Mouse (Mus musculus): ENCODE results near the gene Tmigd3. TPM values are rescaled to one million over a fixed set of nuclear protein-coding genes. Genes with fewer than 3 reads are reported as not detected.
"Not testable (repeated sequence)": the region's sequence is repeated elsewhere in the genome, so short reads cannot be mapped to it uniquely, and the experiment has no call there.

Gene Tmigd3
- total RNA-seq, 4 experiments from 2014 or later, result 0.31 TPM; not detected in 3

GRCm38 (mm10) chr3:105900266-105900665, 29.6 kb downstream of the Tmigd3 start:
- DNase-seq (ENCODE audit: low spot score in 2 of 2), result no peak

- DNase-seq (ENCODE audit: low spot score in 2 of 2), result no peak
Observed at GRCm38 (mm10) chr3:105900716-105901115, 30.0 kb downstream of the Tmigd3 start.

GRCm38 (mm10) chr3:105901468-105901867, 30.8 kb downstream of the Tmigd3 start:
- no peak for DNase-seq (ENCODE audit: low spot score in 2 of 2)

GRCm38 (mm10) chr3:105904213-105904612, 33.5 kb downstream of the Tmigd3 start:
- DNase-seq (ENCODE audit: low spot score in 2 of 2), result no peak

- DNase-seq (ENCODE audit: low spot score in 2 of 2), result no peak
Observed at GRCm38 (mm10) chr3:105904721-105905120, 34.0 kb downstream of the Tmigd3 start.

GRCm38 (mm10) chr3:105907956-105908655, 37.4 kb downstream of the Tmigd3 start:
- DNase-seq (ENCODE audit: low spot score in 2 of 2), result no peak

- DNase-seq (ENCODE audit: low spot score in 2 of 2), result no peak
Observed at GRCm38 (mm10) chr3:105908976-105909375, 38.3 kb downstream of the Tmigd3 start.

- no peak for DNase-seq (ENCODE audit: low spot score in 2 of 2)
Observed at GRCm38 (mm10) chr3:105910519-105911190, 40.0 kb downstream of the Tmigd3 start.

GRCm38 (mm10) chr3:105912097-105912880, 41.6 kb downstream of the Tmigd3 start:
- no peak for DNase-seq (ENCODE audit: low spot score in 2 of 2)

- no peak for DNase-seq (ENCODE audit: low spot score in 2 of 2)
Observed at GRCm38 (mm10) chr3:105913839-105914681, 43.4 kb downstream of the Tmigd3 start.

GRCm38 (mm10) chr3:105915281-105915680, 44.6 kb downstream of the Tmigd3 start:
- DNase-seq (ENCODE audit: low spot score in 2 of 2), result no peak

- not testable (repeated sequence) for DNase-seq (ENCODE audit: low spot score in 2 of 2)
Observed at GRCm38 (mm10) chr3:105916455-105916854, 45.8 kb downstream of the Tmigd3 start.

GRCm38 (mm10) chr3:105917656-105918354, 47.1 kb downstream of the Tmigd3 start:
- no peak for DNase-seq (ENCODE audit: low spot score in 2 of 2)

- DNase-seq (ENCODE audit: low spot score in 2 of 2), result no peak
Observed at GRCm38 (mm10) chr3:105918355-105918745, 47.6 kb downstream of the Tmigd3 start.

- DNase-seq (ENCODE audit: low spot score in 2 of 2), result not testable (repeated sequence)
Observed at GRCm38 (mm10) chr3:105920743-105921142, 50.0 kb downstream of the Tmigd3 start.

- DNase-seq (ENCODE audit: low spot score in 2 of 2), result no peak
Observed at GRCm38 (mm10) chr3:105921959-105922358, 51.3 kb downstream of the Tmigd3 start.

GRCm38 (mm10) chr3:105924616-105925015, 53.9 kb downstream of the Tmigd3 start:
- no peak for DNase-seq (ENCODE audit: low spot score in 2 of 2)

- no peak for DNase-seq (ENCODE audit: low spot score in 2 of 2)
Observed at GRCm38 (mm10) chr3:105927561-105928194, 57.0 kb downstream of the Tmigd3 start.

- DNase-seq (ENCODE audit: low spot score in 2 of 2), result no peak
Observed at GRCm38 (mm10) chr3:105928195-105928569, 57.5 kb downstream of the Tmigd3 start.

- no peak for DNase-seq (ENCODE audit: low spot score in 2 of 2)
Observed at GRCm38 (mm10) chr3:105928781-105929180, 58.1 kb downstream of the Tmigd3 start.
